Mouse (Mus musculus) hindlimb bud, embryonic 11.5 days (tissue): ENCODE results near the gene Lif.

Experiments used
- DNase-seq: peaks from one replicate; pipeline ENCODE4 v3.0.0-alpha.2; 2012; ENCODE audit warnings: low read depth, low spot score; ENCODE audit errors: extremely low spot score

Gene Lif

DNA sequence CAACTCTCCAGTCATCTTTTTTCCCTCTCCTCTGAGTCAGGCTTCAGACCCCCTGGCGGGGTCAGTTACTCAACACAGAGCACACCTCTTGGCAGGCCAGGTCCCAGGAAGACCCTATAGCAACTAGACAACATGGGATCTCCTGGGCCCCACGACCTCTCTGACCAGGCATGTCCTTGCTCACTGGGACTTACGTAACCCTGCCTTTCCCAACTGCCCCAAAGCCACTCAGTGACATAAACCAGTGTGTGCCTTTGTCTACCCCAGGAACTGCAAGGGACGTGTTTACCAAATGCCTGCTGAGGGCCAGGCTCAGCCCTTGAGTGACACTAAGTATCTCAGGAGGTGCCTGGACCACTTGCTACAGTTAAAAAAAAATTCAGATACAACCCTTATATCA, 27.5 kb upstream of the Lif start:
- DNase-seq: no peak

- DNase-seq: no peak
Measured at GRCm38 (mm10) chr11:4231435-4231834, 25.9 kb upstream of the Lif start.

DNA sequence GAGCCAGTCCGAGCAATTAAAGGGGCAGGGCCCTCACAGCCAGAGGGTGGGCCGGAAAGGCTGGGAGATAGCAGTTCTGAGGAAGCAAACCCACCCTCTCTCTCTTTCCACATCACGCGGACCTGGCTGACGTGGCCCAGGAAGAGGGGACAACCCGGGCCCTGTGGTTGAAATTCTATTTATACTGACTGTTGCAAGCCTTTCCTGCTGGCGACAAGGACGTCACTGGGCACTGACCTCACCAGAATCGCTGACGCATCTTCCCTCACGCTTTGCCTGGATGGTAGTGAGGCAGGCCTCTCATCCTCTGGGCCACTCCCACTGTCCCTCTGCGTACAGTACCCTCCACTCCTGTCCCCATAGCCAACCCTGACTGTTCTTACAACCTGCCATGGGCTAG, 24.7 kb upstream of the Lif start:
- no peak for DNase-seq

DNA sequence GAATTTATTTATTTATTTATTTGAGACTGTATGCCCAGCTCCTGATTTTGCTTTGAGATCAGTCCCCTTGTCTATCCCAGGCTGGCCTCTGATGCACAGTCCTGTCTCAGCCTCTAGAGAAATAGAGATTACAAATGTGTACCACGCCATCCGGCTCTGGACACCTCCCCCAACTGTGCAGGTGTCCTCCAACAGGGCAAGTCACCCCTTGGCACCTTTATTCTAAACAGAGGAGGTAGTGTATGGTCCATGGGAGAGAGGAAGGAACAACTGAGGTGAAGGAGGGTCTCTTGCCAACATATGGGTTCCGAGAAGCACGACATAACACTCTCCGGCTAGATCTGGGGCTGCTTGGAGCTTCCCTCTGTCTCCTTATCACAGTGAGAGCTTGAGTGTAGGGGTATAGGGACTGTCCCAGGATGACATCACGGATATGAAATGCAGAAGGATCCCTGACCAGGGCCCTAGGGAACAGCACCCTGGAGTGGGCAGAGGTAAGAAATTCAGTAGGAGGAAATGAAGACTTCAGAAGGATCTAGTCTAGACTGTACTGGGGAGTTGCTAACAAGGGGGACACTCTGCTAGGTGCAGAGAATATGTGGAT, 22.2 kb upstream of the Lif start:
- no peak for DNase-seq

DNA sequence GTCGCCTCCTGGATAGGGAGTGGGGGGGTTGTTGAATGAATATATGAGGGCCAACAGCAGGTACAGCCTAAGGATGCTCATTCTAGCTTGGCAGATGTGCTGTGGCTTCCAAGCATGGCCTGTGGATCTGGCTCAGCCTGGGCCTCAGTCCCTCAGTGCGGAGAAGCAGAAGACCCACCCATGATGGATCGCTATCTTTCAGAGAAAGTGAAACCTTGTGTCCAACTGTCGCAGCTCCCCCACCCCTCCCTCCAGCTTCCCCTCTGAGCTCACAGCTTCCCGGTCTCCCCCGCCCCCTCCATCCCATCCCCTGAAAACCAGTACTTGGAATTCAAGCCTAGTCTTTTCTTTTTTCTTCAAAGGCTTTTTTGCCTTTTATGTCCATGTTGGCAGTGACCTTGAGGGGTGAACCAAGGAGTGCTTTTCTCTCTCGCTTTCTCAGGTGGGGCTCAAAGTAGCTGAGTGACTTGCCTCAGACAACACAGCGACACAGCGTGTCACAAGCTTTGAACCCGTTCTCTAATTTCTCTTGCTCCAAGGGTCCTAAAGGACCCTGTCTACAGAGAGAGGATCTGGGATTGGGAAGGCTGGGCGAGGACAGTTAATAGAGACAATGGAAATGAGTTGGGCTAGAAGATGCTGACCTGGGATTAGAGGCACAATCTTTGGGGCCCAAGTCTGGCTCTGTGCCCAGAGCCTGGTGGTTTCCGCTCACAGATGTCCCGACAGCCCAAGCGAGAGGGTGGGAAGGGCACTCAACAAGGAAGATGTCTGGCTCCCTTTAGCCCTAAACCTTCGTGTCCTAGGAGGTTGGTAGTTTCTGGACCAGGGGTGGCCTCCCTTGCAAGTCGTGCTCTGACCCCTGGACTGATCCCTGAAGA, 21.5 kb upstream of the Lif start, which contains the start of gene Osm:
TSS of gene Osm (plus strand) at position 756 of the 881 bp plus-strand sequence.
- DNase-seq: no peak

DNA sequence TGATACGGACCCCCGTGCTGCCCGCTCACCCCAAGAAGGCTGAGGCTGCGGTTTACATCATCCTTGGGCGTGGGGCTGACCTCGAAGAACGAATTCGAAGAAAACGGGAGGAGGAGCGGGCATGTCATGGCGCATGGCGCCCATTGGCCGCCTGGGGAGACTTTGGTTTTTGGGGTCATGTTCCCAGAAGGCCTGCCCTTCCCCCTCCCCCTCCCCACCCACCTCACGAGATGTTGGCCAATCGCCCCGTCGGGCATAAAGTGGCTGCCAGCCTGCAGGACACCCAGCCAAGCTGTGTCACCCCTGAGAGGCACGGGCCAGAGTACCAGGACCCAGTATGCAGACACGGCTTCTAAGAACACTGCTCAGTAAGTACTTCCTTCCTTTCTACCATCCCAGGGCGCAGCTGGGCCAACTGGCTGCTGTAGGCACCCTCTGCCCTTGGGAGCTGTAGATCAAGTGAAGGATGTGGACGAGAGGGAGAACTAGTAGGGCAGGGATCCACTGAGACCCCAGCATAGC, 20.8 kb upstream of the Lif start:
- no peak for DNase-seq

DNA sequence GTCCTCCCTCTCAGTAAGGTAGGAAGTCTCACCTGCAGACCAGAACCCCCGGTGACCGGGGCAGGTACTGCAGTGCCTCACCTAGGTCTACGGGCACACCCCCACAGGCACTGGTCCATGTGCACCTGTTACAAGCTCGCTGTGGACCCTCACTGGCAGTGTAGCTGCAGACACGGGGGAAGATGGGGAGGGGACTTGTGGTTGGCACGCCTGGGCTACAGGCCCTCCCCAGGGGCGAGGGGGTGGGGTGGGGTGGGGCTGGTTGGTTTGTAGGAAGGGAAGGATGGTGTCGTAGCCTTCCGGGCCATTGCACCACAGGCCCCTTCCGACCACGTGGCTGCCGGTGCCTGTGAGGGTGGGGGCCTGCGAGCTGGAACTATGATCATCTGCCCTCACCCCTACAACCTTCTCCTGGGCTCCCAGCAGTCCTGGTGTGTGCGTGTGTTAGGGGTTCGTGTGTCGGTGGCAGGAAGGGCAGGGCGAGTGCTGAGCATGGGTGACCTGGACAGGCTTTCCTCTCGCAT, 19.9 kb upstream of the Lif start:
- DNase-seq: no peak

DNA sequence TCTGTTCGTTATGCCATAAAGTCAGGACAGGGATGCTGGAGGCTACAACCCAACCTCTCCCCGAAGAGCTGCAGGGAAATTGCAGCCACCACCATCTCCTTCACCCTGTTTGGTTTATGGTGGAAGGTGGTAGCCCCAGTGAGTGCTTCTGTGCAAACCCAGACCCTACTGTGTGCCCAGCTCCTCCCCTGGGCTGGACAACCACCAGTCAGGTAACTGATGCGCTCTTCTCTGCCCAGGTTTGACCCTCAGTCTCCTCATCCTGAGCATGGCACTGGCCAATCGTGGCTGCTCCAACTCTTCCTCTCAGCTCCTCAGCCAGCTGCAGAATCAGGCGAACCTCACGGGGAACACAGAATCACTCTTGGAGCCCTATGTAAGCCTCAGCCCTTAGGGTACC, 19.2 kb upstream of the Lif start:
- DNase-seq: no peak

DNA sequence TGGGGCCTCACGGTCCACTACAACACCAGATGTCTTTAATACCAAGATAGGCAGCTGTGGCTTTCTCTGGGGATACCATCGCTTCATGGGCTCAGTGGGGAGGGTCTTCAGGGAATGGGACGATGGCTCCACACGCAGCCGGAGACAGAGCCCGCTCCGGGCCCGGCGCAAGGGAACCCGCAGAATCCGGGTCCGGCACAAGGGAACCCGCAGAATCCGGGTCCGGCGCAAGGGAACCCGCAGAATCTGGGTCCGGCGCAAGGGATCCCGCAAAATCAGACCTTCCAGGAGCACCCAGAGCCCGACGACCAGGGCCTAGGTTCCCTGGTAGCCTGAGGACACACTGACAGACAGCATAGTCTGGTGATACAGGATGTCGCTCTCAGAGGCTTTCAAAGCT, 17.7 kb upstream of the Lif start:
- DNase-seq: no peak

- no peak for DNase-seq
Measured at GRCm38 (mm10) chr11:4240151-4240550, 17.2 kb upstream of the Lif start.

- DNase-seq: no peak
Measured at GRCm38 (mm10) chr11:4241180-4241579, 16.2 kb upstream of the Lif start.

DNA sequence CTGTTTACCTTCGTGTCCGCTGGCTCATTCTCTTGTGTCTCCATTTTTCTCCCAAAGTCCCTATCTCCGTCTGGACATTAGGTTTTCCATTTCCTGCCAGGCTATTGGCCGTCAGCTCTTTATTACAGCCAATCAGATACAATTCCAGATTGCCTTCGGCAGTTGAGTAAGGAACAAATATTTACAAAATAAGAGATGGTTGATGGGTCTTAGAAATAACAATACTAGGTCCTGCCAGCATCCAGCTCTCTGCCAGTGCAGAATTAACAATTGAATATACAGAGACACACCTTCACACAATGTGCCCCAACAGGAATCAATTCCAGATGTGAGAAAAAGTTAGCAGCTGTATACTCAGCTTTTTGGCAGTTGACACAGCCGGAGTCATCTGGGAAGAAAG, 11.2 kb upstream of the Lif start:
- no peak for DNase-seq

DNA sequence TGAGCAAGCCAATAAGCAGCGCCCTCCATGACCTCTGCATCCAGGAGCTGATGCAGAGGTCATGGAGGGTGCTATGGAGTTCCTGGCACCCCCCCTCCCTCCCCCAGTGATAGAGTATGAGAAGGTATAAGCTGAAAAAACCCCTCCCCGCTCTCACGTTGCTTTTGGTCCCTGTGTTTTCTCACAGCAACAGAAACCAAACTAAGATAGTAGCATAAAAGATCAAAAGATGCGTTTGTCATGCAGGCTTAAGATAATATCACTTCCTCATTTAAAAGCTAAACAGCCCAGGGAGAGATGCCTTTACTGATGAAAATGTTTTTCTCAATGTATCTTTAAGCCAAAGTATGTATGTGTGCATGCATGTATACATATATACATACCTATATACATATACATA, 10.7 kb upstream of the Lif start:
- DNase-seq: no peak

- DNase-seq: no peak
Measured at GRCm38 (mm10) chr11:4247201-4247959, 10.0 kb upstream of the Lif start.

DNA sequence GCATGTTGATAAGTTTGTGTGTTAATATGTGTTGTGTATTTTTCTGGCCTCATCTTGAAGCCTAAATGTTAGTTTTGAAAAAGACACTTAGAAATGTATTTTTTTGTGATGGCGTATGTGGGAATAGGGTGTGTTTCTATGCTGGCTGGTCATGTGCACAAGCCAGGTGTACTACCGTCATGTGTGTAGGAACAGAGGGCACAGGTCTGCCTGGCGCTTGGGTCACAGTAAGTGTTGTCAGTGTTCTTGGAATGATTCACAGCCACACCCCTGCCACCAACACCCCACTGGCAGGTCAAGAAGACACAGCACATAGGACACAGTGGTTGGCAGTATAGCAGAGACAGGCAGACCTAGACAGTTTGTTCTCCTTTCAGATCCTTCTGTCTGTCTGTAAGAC, 8.2 kb upstream of the Lif start:
- no peak for DNase-seq

- DNase-seq: no peak
Measured at GRCm38 (mm10) chr11:4250290-4250689, 7.1 kb upstream of the Lif start.

- DNase-seq: no peak
Measured at GRCm38 (mm10) chr11:4251376-4251775, 6.0 kb upstream of the Lif start.

GRCm38 (mm10) chr11:4252886-4253285, 4.5 kb upstream of the Lif start:
- DNase-seq: no peak

DNA sequence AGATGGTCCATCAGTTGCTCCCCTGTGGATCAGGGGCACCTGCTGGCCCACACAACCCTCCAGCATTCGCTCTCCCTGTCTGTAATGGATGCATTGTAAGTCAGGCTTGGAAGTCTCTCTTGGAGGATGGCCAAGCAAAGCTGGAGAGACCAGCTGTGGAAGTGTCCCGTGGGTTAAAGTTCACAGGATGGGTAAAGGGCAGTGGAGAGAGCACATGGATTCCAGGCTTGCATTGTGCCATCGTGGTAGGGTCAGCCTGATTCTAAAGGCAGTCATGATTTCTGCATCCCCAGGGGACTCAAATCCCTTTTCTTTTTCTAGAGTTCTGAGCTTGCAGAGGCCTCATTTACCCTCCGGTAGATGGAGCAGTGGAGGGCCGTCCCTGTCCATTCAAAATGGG, 399 bp downstream of the Lif start:
- DNase-seq: no peak

DNA sequence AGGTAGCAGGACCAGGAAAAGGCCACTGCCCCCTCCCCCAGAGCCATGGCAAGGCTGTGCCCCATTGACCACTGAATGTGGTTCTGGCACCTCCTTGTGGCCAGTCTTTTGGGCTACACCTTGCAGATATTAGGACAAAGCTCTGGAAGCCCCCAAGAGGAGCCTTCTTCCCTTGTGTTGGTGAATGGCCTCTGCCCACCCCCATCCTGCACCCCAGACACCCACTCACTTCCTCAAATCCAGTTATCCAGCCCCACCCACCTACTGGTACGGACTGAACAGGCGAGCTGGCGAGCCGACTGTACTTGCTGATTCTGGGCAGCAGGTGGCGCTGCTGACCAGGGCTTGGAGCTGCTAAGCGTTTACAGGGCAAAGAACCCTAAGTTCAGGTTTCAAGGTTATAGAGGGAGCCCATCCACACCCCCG, 1.3 kb downstream of the Lif start:
- peak; percentile 58 for DNase-seq

- DNase-seq: no peak
Measured at GRCm38 (mm10) chr11:4260463-4261187, 3.3 kb downstream of the Lif start.
